Mouse (Mus musculus) inflammation-experienced regulatory T-cells, adult 16 weeks (primary cell): ENCODE data around the gene C9orf72. TPM values are rescaled to one million over a fixed set of nuclear protein-coding genes. Genes with fewer than 3 reads are reported as not detected.

Experiments
- polyA plus RNA-seq: library from polyadenylated mRNA; unstranded; fragments of 100-300 nt; shearing (Covaris generic); gene quantifications from one replicate; pipeline ENCODE4 v1.2.1, GENCODE M21; 2017

Gene C9orf72
- polyA plus RNA-seq, result 10.3 TPM

DNA sequence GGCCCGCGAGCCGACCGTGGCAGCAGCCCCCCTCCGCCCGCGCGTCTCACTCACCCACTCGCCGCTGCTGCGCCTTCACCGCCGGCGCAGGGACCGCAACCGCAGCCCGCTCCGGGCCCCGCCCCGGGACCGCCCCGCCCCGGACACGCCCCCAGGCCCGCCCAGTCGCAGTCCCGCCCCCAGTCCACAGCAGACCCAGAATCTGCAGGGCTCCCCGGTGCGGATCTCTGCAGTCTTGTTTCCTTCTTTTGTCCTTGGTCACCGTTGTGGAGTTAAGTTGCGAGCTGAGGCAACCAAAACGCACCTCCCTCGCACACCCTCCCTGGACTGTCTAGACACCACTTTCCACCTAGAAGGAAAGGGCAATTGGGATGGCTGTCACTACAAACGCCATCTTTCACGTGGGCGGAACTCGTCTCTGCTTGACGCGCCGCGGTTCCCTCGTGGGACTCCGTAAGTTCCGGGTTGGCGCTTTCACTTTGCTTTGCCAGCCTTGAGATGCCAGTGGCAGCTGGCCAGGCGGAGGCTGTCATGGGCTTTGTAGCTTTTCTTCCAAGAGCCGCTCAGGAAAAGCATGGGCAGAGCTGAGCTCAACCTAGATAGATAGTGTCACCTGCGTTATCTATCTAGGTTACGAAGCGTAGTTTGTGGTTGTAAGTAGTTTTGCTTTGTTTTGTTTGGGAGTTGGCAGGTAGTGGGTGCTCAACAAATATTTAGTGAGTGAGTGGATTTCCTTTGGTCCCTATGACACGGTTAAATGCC lies at the start of gene C9orf72:
Gene C9orf72 (minus strand): TSS at position 442 of the 762 bp plus-strand sequence.

DNA sequence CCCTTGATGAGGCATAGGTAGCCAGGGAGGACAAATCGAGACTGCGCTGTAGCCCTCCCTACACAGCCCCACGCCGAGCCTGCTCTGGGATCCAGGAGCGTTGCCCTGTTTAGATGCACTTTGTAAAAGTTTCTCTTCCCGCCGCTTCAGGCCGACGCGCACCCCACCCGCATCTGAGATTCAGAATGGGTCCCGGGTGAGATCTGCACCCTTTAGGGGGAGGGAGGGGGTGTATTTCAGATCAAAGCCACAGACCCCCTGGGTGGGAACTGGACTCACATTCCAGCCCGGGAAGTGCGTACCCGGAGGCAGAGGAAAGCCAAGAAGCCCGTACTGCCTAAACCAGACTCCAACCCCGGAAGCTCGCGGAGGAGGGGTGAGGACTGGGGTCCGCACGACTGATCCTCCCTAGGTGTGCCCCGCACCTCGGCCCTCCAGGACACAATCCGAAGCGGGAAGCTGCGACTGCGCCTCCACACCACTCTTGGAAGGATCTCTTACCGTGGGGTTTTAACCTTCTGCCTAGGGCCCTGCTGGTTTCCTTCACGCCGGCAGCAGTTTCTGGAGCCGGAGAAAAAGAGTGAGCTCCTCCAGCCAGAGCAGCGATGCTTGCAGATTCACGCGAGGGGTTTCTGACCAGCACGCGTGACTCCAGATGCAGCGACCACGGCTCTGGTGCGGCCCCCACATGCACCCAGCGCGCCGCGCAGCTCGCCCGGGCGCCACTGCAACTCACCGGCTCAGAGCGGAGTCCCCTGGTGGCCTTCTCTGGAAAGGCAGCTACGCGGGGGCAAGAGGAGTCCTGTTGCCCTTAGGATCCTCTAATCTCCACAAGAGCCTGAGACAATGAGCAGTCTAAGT lies 69.0 kb downstream of the C9orf72 start, which contains the start of gene Mob3b:
Gene Mob3b (minus strand): TSS at position 734 of the 861 bp plus-strand sequence.

GRCm38 (mm10) chr4:35151756-35152155 lies 74.2 kb downstream of the C9orf72 start, which contains the start of gene Ifnk:
Gene Ifnk (plus strand): TSS chr4:35152056.

Other genes starting within 250 kb of the C9orf72 start
- not detected for gene Ifnk, start 74.1 kb downstream of the C9orf72 start, polyA plus RNA-seq
- gene Mob3b, start 68.7 kb downstream of the C9orf72 start, polyA plus RNA-seq, result 6.7 TPM